Mouse (Mus musculus): ENCODE results near the gene Acp7. TPM values are rescaled to one million over a fixed set of nuclear protein-coding genes. Genes with fewer than 3 reads are reported as not detected.
"Not testable (repeated sequence)": the region's sequence is repeated elsewhere in the genome, so short reads cannot be mapped to it uniquely, and the experiment has no call there.

Acp7 gene
- polyA plus RNA-seq, 1 experiment: not detected

GRCm38 (mm10) chr7:28651157-28651556 lies 20.0 kb upstream of the Acp7 start:
- Histone ChIP-seq H3K4me3 (ENCODE audit: insufficient read depth, low read length) (no peak overlapping the region), H3K27ac (ENCODE audit: insufficient read depth, low read length) (no peak overlapping the region), H3K4me1 (ENCODE audit: control insufficient read depth, insufficient read depth, low read length) (no peaks in the 10 kb centered on the region)
- TF ChIP-seq POLR2A (IDR thresholded peaks at IDR 0.05; ENCODE audit: low read depth, low read length) (no peak), CTCF (IDR thresholded peaks at IDR 0.05; ENCODE audit: borderline replicate concordance, insufficient read depth, low read length) (no peak)

GRCm38 (mm10) chr7:28647016-28647415 lies 15.9 kb upstream of the Acp7 start:
- Histone ChIP-seq H3K4me1 (ENCODE audit: control insufficient read depth, insufficient read depth, low read length) (no peaks in the 10 kb centered on the region), H3K27ac (ENCODE audit: insufficient read depth, low read length) (no peak overlapping the region), H3K4me3 (ENCODE audit: insufficient read depth, low read length) (no peak overlapping the region)
- TF ChIP-seq POLR2A (IDR thresholded peaks at IDR 0.05; ENCODE audit: low read depth, low read length): no peak
- peak; percentile 5; the same call in 1 of the 2 replicates for TF ChIP-seq CTCF (IDR thresholded peaks at IDR 0.05; ENCODE audit: borderline replicate concordance, insufficient read depth, low read length)

GRCm38 (mm10) chr7:28645947-28646475 lies 14.9 kb upstream of the Acp7 start:
- Histone ChIP-seq H3K27ac (ENCODE audit: insufficient read depth, low read length) (no peak overlapping the region), H3K4me1 (ENCODE audit: control insufficient read depth, insufficient read depth, low read length) (no peaks in the 10 kb centered on the region), H3K4me3 (ENCODE audit: insufficient read depth, low read length) (no peak overlapping the region)
- no peak for TF ChIP-seq POLR2A (IDR thresholded peaks at IDR 0.05; ENCODE audit: low read depth, low read length)
- TF ChIP-seq CTCF (IDR thresholded peaks at IDR 0.05; ENCODE audit: borderline replicate concordance, insufficient read depth, low read length): no peak

GRCm38 (mm10) chr7:28645366-28645765 lies 14.2 kb upstream of the Acp7 start:
- H3K4me1 ChIP-seq (ENCODE audit: control insufficient read depth, insufficient read depth, low read length): no peaks in the 10 kb centered on the region
- H3K4me3 ChIP-seq (ENCODE audit: insufficient read depth, low read length): no peak overlapping the region
- H3K27ac ChIP-seq (ENCODE audit: insufficient read depth, low read length): no peak overlapping the region
- no peak for TF ChIP-seq CTCF (IDR thresholded peaks at IDR 0.05; ENCODE audit: borderline replicate concordance, insufficient read depth, low read length)
- TF ChIP-seq POLR2A (IDR thresholded peaks at IDR 0.05; ENCODE audit: low read depth, low read length): no peak

GRCm38 (mm10) chr7:28641546-28641945 lies 10.4 kb upstream of the Acp7 start:
- H3K27ac ChIP-seq (ENCODE audit: insufficient read depth, low read length): no peak overlapping the region
- no peak for TF ChIP-seq CTCF (IDR thresholded peaks at IDR 0.05; ENCODE audit: borderline replicate concordance, insufficient read depth, low read length)
- no peak for TF ChIP-seq POLR2A (IDR thresholded peaks at IDR 0.05; ENCODE audit: low read depth, low read length)
- H3K4me3 ChIP-seq (ENCODE audit: insufficient read depth, low read length): no peak overlapping the region
- H3K4me1 ChIP-seq (ENCODE audit: control insufficient read depth, insufficient read depth, low read length): no peaks in the 10 kb centered on the region

GRCm38 (mm10) chr7:28637511-28637910 lies 6.4 kb upstream of the Acp7 start:
- no peak overlapping the region for H3K4me3 ChIP-seq (ENCODE audit: insufficient read depth, low read length)
- H3K27ac ChIP-seq (ENCODE audit: insufficient read depth, low read length): no peak overlapping the region
- TF ChIP-seq CTCF (IDR thresholded peaks at IDR 0.05; ENCODE audit: borderline replicate concordance, insufficient read depth, low read length) (no peak), POLR2A (IDR thresholded peaks at IDR 0.05; ENCODE audit: low read depth, low read length) (no peak)
- H3K4me1 ChIP-seq (ENCODE audit: control insufficient read depth, insufficient read depth, low read length): no peaks in the 10 kb centered on the region

GRCm38 (mm10) chr7:28634128-28634527 lies 3.0 kb upstream of the Acp7 start:
- TF ChIP-seq CTCF (IDR thresholded peaks at IDR 0.05; ENCODE audit: borderline replicate concordance, insufficient read depth, low read length) (no peak), POLR2A (IDR thresholded peaks at IDR 0.05; ENCODE audit: low read depth, low read length) (no peak)
- no peak overlapping the region for H3K27ac ChIP-seq (ENCODE audit: insufficient read depth, low read length)
- no peak overlapping the region for H3K4me3 ChIP-seq (ENCODE audit: insufficient read depth, low read length)
- H3K4me1 ChIP-seq (ENCODE audit: control insufficient read depth, insufficient read depth, low read length): no peaks in the 10 kb centered on the region; the same call in 1 of the 2 replicates

- Histone ChIP-seq H3K4me3 (ENCODE audit: insufficient read depth, low read length) (no peak overlapping the region), H3K27ac (ENCODE audit: insufficient read depth, low read length) (no peak overlapping the region), H3K4me1 (ENCODE audit: control insufficient read depth, insufficient read depth, low read length) (no peaks in the 10 kb centered on the region; the same call in 1 of the 2 replicates)
- TF ChIP-seq POLR2A (IDR thresholded peaks at IDR 0.05; ENCODE audit: low read depth, low read length) (no peak), CTCF (IDR thresholded peaks at IDR 0.05; ENCODE audit: borderline replicate concordance, insufficient read depth, low read length) (no peak)
These were observed 6.3 kb downstream of the Acp7 start for GRCm38 (mm10) chr7:28624791-28625190.

- TF ChIP-seq POLR2A (IDR thresholded peaks at IDR 0.05; ENCODE audit: low read depth, low read length) (no peak), CTCF (IDR thresholded peaks at IDR 0.05; ENCODE audit: borderline replicate concordance, insufficient read depth, low read length) (no peak)
- Histone ChIP-seq H3K27ac (ENCODE audit: insufficient read depth, low read length) (peak overlapping the region; percentile 5; the same call in 1 of the 2 replicates), H3K4me3 (ENCODE audit: insufficient read depth, low read length) (no peak overlapping the region), H3K4me1 (ENCODE audit: control insufficient read depth, insufficient read depth, low read length) (peaks cover 5% of the 10 kb centered on the region)
These were observed 11.9 kb downstream of the Acp7 start for GRCm38 (mm10) chr7:28619098-28619715.

GRCm38 (mm10) chr7:28605951-28606350 lies 25.2 kb downstream of the Acp7 start:
- no peak overlapping the region for H3K4me3 ChIP-seq (ENCODE audit: insufficient read depth, low read length)
- no peaks in the 10 kb centered on the region for H3K4me1 ChIP-seq (ENCODE audit: control insufficient read depth, insufficient read depth, low read length)
- H3K27ac ChIP-seq (ENCODE audit: insufficient read depth, low read length): no peak overlapping the region
- TF ChIP-seq CTCF (IDR thresholded peaks at IDR 0.05; ENCODE audit: borderline replicate concordance, insufficient read depth, low read length): no peak

- H3K4me3 ChIP-seq (ENCODE audit: insufficient read depth, low read length); H3K27ac ChIP-seq (ENCODE audit: insufficient read depth, low read length); H3K4me1 ChIP-seq (ENCODE audit: control insufficient read depth, insufficient read depth, low read length): not testable (repeated sequence)
These were observed 27.3 kb downstream of the Acp7 start for GRCm38 (mm10) chr7:28603788-28604187.
